Mouse (Mus musculus) kidney, postnatal 4 days (tissue): ENCODE results near the gene Psmd2.

Experiments used
- DNase-seq, 2 experiments: peaks; one replicate each; pipeline ENCODE4 v3.0.0; 2021; ENCODE audit warnings: mixed read lengths in 2 of 2

Psmd2 gene

DNA sequence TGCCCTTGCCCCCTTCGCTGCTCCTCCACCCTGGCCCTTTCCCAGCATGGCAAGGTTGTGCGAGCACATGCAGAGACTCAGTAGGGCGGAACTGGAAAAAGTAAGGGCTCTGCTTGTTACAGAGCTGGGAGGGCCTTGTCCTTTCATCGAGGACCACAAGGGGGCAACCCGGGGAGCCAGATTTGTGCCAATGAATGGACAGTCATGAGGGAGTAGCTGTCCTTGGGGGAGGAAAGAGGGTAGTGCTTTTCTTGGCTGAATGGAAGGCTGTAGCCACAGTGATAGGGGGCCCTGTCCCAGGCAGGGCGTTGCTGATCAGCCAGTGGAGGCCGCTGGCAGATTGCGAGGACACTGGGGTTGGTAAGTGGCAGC, 51.1 kb downstream of the Psmd2 start:
- peak; percentile 88 to 91 for DNase-seq

DNA sequence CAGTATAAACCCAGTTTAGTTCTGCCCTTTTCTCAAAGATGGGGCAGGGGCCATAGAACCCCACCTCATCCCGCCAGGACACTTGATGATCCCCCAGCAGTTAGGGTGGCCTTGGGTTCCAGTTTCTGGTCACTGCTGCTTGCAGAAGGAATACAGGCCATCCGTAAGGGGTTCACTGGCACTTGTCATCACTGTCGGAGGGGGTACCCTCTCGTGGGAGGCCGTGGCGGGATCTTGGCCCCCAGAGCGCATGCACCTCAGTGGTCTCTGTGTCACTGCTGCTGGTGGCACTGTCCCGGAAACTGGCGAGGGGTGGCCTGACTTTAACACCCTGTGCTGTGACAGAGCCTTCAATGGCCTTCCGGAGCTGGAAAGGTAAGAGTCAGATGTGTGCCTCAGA, 51.6 kb downstream of the Psmd2 start:
- DNase-seq: no peak

DNA sequence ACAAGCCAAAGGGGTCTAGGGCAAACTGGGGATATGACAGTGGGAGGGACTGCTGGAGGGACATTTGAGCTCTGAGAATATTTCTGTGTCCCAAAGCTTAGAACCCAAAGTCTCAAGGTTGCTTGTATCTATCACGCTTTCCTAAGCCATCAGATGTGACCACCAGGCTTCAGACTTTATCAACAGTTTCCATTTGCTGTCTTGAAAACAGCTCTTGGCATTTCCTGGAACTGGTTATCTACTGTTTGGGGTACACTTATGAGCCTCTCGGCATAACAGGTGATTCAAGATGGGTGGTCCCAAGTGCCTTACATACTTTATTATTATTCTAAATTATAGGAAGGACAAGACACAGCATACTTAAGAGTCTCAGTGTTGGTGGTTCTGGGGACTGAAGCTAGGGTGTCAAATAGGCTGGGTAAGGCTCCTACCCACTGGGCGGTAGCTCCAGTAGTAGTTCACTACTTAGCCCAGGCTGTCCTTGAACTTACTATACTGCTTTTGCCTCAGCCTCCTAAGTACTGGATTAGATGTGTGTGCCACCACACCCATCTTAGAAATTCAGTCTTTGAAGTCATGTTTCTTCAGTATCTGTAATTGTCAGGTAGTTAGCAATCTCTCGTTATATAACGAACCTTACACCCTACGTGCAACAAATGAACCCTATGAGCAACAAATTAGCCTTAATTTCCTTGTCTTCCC, 52.4 kb downstream of the Psmd2 start:
- DNase-seq: no peak

DNA sequence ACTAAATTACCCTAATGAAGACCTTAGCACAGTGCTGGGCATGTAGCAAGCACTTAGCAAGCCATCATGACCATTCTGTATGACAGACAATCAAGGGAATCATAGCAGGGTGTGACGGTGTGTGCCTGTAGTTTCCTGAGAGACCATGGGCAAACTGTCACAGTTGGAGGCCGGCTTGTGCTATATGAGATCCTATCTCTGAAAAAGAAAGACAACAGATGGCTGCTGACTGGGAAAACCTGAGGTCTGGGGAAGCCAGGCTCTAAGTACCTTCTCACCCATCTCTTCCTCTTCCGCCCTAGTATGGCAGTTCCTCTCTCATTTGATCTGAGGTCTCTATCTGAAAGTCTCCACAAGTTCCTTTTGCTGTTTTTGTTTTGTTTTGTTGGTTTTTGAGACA, 54.3 kb downstream of the Psmd2 start:
- DNase-seq: no peak

DNA sequence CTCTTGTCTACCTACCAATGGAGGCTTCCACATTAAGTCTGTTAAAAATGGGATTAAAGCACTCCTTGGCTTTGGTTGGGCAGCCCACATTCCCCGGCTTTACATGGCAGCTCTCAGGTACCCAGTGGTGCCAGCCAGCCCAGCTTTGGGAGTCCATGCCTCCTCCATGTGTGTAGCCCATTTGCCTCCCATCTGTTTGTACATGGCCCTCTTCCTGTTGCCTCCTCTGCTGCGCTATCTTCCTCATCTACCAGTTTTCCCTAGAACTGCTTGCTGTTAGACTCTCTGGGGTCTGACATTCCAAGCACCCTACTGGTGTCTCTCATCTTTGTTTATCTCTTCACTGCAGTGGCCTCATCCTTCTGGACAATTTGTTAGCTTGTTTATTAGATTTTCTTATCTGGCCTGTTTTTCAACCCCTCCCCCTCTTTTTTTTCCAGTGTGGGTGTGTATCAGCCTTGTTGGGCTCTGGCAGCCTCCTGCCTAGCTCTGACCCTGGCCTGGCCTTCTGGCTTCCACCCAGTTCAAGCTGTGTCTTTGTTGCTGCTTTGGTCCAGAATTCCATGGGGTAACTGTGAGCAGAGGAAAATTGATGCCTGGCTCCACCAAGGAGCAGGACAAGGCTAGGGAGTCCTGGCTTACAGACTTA, 55.1 kb downstream of the Psmd2 start:
- peak; percentile 34 to 48 for DNase-seq

DNA sequence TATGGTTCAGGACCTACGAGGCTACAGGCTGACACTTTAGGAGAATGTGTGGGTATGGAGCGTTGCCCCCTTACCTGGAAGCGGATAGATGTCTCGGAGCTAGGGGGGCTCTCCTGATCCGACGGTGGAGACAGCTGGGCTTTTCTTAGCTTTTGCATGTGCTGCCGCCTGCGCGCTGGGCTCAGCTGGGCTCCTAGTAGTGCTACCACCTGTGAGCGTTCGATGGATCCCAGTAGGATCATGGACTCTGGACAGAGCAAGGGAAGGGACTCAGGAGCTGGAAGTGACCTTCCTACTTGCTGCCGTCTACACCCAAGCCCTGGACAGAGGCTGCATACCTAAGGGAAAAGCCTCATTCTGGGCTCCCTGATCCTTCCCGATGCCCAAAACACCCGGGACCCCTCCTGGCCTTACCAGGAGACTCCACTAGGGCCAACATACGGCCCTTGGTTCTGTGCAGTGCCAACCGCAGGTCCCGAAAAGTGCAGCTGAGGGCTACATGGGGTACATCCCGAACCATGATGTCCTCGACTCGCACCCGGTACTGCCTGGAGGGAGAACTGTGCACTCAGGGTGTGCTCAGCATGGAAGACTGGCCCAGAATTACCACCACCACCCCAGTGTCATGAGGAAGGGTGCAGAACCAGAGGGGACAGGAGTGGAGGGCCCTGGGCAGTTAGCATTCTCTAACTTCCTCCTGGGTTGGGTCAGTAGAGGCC, 56.9 kb downstream of the Psmd2 start:
- no peak for DNase-seq

DNA sequence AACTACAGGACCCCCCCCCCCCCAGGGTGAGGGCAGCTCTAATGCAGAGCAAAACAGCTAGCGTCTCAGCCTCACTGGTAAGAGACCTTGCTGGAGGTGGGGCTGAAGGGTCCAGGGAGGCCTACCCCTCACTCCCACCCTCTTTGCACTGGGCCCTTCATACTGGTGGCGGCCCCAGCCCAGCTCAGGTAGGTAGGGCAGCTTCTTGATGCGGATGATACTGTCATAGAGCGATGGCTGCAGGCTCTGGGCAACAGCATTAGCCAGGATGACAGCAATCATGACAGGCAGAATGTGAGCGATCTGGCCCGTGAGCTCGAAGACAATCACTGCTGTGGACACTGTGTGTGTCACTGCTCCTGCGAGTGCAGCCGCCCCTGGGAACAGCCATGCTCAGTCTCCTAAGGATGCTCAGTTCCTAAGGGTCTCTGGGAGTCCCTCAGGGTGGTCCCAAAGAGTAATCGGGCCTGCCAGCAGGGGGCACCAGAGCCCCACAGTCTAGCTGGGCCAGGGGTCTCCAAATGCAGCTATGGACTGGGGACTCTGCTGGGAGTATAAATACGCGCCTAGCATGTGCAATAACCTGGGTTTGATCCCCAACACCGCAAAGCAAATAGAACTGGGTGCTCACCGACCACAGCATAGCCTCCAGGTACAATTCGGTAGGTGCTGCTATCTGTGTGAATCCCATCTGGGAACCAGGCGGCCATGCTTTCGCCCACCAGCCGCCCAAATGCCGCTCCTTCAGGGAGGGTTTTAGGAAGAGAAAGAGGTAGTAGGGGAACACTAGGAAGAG, 57.7 kb downstream of the Psmd2 start:
- peak; percentile 71 to 72 for DNase-seq

DNA sequence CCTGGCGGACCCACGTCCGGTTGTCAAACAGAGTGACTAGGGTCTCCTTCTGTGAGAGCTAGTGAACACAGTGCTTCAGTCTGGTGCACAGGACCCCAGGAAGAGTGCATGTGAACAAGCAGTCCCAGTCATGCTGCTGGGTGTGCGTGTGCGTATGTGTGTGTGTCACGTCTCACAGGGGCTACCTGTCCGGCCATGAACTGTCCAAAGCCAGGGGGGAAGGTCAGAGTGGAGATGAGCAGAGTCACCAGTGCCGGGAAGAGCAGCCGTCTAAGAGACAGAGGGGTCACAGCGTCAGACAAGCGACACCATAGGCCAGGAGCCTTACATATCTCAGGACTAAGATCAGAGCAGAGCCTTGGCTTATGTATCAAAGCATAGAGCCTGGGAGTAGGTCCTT, 58.9 kb downstream of the Psmd2 start:
- no peak for DNase-seq

DNA sequence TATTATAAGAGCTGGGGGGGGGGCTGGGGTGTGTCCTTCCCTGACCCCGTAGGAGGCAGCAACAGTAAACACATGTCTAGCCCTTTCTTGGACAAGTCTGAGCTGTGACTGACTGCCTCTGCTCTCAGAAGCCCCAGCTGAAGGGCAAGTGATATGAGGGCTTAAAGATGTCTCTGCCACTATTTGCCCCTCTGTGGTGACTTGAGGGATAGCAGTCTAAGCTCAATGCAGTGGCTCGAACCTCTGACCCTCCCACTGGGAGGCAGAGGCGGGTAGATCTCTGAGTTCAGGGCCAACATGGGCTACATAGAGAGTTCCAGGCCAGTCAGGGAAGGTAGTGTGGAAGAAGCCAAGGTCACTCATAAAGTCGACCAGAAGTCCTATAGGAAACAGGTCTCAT, 59.4 kb downstream of the Psmd2 start:
- DNase-seq: no peak

DNA sequence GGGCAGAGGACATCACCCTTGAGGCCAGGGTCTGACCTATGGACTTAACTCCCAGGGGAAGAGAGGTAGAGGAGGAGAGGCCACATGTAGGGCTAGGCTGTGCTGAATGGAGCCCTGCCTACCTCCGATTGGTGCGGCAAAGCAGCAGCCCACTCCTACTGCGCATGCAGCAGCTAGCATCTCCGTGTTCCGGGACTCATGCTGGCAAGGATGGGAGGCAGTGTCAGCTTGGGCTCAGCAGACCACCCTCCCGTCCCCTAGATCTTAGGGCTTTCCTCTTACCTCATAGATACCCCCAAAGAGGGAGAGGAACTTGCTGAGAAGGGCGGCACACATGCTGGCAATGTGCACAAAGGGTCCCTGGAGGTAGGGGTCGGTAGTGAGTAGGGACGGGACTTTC, 60.7 kb downstream of the Psmd2 start:
- no peak for DNase-seq

DNA sequence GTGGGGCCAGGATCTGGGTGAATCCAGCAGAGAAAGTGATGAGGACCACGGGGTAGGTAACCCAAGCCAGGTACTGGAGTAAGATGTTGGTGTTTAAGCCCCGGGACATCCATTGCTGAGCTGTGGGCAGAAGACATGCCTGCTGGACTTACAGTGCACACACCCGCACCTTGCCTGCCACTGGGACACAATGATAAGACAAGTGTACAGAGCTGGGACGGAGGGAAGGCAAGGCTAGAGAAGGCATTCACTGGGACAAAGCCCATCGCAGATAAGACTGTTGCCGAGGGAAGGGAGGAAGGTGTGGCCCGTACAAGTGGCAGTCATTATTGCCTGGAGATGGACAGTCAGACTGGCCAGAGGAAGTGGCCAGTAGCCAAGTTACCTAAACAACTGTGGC, 61.4 kb downstream of the Psmd2 start:
- no peak for DNase-seq
